Mouse (Mus musculus) G1E (cell line): ENCODE measurements around the gene Apoa1.

Experiments
- CTCF ChIP-seq: IDR thresholded peaks from 2 replicates; pipeline ENCODE4 v1.5.1; 2012; ENCODE audit warnings: low read depth, low read length, inconsistent platforms, mixed read lengths
- GATA1 ChIP-seq: IDR thresholded peaks from 2 replicates; pipeline ENCODE4 v1.6.1; 2012; ENCODE audit warnings: borderline replicate concordance, low read length, inconsistent platforms, mixed read lengths
- GATA2 ChIP-seq: IDR thresholded peaks from 2 replicates; pipeline ENCODE4 v1.6.1; 2012; ENCODE audit warnings: low read depth, low read length, inconsistent platforms, borderline replicate concordance
- POLR2AphosphoS5 ChIP-seq: IDR thresholded peaks from 2 replicates; pipeline ENCODE4 v1.6.1; 2012; ENCODE audit warnings: low read depth, low read length, inconsistent platforms; ENCODE audit not compliant: insufficient replicate concordance

- TF ChIP-seq CTCF, result no peak
- TF ChIP-seq POLR2AphosphoS5, result no peak
- no peak for TF ChIP-seq GATA1
- no peak for TF ChIP-seq GATA2
These were observed 40.0 kb downstream of the Apoa1 start, which contains the start of gene Apoa5 for GRCm38 (mm10) chr9:46268343-46268873.
